Mouse (Mus musculus): ENCODE results near the gene Osbpl2.

The Osbpl2 gene

DNA sequence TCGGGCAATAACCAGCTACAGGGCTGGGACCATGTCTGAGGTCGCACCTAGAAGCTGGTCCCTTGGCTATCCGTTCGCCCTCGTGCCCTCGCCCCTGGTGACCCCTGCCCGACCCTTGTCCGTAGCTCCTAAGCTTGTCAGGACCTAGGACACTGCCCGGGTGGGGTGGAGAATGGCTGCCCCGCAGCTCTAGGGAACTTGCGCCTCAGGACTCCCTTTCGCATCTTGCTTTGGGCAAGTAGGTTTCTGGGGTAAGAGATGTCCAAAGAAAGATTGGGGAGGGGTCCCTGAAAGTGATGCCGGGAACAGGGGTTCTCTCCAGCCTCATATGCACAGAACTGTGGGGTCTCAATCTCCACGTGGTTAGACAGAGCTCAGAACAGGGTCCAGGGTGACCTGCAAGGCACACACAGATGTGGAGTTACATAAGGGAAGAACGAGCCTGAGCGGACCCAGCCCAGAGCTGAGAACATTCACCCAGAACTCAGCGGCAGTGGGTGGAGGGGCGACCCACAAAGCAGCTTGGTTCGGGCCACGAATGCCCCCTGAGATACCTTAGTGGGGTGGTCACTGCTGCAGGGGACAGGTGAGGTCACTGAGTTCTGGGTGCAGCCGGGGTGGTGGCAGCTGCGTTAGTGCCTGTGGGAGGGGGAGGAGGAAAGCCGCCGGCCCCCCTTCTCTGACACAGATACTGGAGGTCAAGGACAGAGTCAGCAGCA lies 14.3 kb upstream of the Osbpl2 start:
- CTCF ChIA-PET: interaction anchor here (1.1 kb wide), 1 partner anchor 13 kb away, joined by 8 read pairs; no protein-coding TSS in a partner anchor

DNA sequence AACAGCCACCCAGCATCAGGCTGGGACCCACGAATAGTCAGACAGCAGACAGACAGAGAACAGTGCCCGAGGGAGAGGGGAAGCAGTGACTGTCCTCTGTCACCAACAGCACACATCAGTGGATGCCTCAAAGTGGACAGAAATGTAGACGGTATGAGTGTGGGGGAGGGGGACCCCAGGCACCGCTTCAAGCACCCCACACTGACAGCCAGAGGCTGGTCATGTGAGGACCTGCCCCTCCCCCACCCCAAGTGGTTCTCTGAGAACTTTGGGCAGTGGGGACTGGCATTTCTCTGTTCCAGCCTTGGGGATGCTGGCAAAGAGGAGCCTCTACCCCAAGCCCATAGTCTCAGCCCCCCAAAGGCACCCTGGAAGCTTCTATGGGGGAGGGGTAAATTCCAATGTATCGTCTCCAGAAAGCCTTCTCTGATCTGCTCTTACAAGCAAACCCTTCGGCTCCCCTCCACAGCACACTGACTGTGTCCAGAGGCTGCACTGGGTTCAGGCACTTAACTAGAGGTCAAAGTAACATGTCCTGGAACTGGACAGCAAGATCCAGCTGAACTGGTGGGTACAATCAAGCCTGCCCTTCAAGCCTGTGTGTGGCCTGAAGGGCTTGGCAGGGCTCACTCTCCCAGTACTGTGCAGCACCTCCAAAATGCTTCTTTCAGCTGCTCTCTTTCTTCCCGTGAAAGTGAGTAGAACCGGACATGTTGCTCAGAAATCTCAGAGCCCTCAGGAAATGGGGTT lies 13.5 kb upstream of the Osbpl2 start:
- CTCF ChIA-PET: no interaction called here

DNA sequence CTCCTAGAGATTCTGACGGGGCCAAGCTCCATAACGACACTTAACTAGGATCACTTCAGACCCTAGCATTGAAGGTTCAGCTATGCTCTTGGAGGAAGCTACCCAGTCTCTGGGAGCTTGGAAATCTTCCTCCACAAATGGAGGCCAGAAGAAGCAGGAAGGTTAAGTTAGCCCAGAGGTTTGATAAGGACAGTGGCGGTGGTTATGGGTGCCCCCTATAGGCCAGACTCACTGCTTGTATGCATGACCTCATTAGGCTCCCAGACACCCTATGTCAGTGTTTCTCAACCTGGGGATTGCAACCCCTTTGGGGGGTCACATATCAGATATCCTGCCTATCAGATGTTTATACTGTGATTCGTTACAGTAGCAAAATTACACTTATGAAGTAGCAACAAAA lies 12.0 kb upstream of the Osbpl2 start:
- CTCF ChIA-PET: no interaction called here

DNA sequence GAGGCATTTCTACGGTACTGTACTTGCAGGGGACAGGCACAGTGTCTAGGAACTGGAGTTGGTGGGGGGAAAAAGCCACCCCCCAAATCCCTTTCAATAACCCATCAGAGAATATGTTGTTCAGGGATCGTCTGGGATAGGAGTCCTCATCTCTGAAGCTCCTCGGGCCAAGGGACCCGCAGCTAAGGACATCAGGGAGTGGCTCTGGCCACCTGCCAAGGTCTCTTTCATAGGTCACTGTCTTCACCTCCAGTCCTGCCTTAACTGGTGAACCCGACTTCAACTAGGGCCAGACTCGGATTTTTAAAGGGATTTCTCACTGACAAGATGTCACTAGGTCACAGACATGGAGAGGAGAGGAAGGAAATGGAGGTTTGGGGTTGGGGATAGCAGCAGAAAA lies 10.8 kb upstream of the Osbpl2 start:
- CTCF ChIA-PET: no interaction called here

- CTCF ChIA-PET: no interaction called here
Measured at GRCm38 (mm10) chr2:180113909-180114890, 4.9 kb upstream of the Osbpl2 start.

DNA sequence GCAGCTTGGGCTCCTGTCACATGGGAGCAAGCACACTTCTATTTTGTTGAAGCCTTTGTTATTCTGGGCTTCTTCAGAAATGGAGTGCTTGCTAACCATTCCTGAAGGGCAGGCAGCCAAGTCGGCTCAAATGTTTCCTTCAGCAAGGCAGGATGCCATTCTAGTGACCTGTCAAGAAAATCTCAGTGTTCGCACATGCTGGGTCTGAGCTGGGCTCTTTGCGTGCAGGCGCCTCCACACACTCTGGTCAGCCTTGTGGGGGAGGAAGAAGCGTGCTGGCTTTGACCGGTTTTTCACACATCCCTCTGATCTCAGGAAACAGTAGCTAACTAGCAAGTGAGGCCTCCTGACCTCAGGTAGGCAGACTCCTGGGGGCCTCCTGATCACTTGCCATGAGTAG lies 3.8 kb upstream of the Osbpl2 start:
- CTCF ChIA-PET: no interaction called here

GRCm38 (mm10) chr2:180116081-180116493 lies 3.0 kb upstream of the Osbpl2 start:
- CTCF ChIA-PET: no interaction called here

- CTCF ChIA-PET: interaction anchor here (2.6 kb wide), 1 partner anchor 12 kb away, joined by 8 read pairs; the partner anchor contains the start of gene Hrh3
Measured at GRCm38 (mm10) chr2:180116741-180117484, 2.2 kb upstream of the Osbpl2 start.

DNA sequence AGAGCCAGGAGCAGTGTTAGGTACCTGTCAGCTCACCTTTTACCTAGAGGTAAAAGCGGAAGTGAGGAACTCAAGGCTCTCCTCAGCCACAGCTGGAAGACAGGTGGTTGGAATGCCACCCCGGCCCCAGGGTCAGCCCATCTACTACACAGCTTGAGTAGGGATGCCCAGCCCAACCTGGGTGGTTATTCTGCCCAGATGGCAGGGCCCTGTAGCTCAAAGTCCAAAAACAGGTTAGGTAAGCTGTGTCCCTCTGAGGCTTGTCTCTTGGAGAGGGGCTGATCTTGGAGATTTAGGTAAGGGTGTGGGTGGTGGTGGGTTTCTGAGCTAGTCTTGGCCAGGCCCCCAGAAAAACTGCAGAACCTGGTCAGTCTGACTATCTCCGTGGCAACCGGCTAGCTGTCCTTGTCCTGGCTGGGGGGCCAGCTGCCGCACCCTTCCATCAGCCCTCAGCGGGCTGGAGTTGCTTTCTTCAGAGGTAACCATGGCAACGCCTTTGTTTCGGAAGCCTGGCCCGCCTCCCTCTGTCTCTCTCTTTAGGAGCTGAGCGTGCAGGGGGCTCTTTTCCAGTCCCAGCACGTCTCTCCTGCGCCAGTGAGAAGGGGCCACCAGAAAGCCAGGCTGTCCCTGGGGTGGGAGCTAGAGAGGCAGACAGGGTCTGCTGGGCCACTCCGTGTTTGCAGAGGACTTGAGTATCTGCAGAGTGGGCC lies 1.5 kb upstream of the Osbpl2 start:
- CTCF ChIA-PET: interaction anchor here (0.6 to 2.6 kb wide), 2 partner anchors 13 to 1423 kb away, joined by 8 to 16 read pairs; partner anchors contain the start of gene Hrh3

GRCm38 (mm10) chr2:180119439-180120291 lies 559 bp downstream of the Osbpl2 start:
- CTCF ChIA-PET: no interaction called here

GRCm38 (mm10) chr2:180120292-180120761 lies 1.2 kb downstream of the Osbpl2 start:
- CTCF ChIA-PET: no interaction called here

DNA sequence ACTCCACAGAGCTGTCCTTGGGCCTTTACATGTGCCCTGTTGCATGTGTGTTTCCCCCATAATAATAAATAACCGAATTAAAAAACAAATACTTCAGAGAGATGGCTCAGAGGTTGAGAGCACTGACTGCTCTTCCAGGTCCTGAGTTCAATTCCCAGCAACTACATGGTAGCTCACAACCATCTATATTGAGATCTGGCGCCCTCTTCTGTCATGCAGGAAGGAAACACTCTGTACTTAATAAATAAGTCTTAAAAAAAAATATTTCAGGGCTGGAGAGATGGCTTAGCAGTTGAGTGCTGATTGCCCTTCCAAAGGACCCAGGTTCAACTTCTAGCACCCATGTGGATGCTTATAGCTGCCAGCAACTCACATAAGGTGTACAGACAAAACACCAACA lies 5.1 kb downstream of the Osbpl2 start:
- CTCF ChIA-PET: no interaction called here

DNA sequence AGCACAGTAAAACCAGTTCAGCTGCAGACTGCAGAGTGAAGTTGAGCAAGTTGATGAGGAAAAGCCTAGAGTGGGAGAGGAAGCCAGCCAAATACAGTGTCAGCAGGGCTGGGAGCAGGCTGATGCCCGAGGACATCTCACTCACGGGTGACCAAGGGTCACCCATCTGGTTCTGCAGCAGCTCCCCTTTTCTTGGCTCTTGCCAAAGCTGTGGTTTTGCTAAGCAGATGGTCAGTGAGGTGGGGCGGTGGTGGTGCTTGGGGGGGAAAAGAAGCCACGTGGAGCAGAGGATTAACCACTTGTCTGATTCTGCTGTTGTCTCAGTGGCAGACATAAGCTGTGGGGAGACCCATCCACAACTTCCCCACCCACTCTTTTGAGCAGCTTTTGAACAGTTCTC lies 7.1 kb downstream of the Osbpl2 start:
- CTCF ChIA-PET: no interaction called here

DNA sequence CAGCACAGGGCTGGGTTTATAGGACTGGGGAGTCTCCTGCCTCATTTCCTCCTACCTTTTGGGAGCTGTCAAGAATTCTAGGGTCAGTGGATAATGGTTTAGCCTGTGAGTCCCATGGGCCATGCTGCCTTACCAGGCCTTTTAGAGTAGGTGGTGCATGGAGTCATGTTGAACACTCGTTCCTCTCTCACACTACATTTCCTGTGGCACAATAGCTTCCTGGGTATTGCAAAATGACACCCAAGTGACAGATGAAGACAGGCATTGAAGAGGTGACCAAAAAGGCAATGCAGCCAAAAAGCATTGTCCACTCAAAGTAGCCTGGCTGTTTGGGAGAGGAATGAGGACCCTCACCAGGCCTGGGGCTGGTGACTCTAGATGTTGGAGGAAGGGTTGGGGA lies 8.6 kb downstream of the Osbpl2 start:
- CTCF ChIA-PET: no interaction called here

DNA sequence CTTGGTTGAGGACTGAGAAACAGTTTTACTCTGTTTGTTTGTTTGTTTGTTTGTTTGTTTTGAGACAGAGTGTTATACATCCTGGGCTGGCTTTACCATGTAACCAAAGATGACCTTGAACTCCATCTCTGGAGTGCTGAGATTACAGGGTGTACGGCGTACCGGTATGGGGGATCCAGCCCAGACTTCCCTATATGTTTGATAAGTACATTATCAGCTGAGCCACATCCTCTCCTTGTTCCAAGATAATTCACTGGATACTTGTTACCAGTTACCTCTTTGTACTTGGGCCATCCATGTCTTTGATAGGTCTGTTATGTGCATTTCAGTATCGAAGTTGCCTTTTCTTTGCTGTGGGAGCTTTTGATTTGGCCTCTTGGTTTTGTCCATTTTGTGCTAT lies 14.1 kb downstream of the Osbpl2 start:
- CTCF ChIA-PET: interaction anchor here (0.5 kb wide), 1 partner anchor 16 kb away, joined by 3 read pairs; no protein-coding TSS in a partner anchor

GRCm38 (mm10) chr2:180133911-180134310 lies 14.8 kb downstream of the Osbpl2 start:
- CTCF ChIA-PET: interaction anchor here (0.5 kb wide), 1 partner anchor 119 kb away, joined by 3 read pairs; no protein-coding TSS in a partner anchor

DNA sequence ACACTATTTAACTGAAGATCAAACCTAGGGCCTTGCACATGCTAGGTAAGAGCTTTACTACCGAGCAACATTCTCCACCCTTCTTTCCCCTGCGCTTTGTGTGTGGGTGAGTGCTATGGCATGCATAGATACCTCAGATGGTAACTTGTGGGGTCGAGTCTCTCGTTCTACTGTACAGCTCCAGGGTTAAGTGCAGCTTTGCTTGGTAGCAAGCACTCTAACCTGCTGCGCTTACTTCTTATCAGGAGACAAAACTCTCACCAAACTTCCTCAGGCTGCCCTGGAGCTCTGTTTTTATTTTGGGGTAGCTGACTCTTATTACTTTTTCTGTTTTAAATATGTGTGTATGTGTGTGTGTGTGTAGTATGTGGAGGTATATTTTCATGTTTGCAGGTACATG lies 16.3 kb downstream of the Osbpl2 start:
- CTCF ChIA-PET: no interaction called here

- CTCF ChIA-PET: no interaction called here
Measured at GRCm38 (mm10) chr2:180146091-180146490, 27.0 kb downstream of the Osbpl2 start.

GRCm38 (mm10) chr2:180147379-180147778 lies 28.3 kb downstream of the Osbpl2 start:
- CTCF ChIA-PET: no interaction called here

GRCm38 (mm10) chr2:180148551-180148950 lies 29.4 kb downstream of the Osbpl2 start:
- CTCF ChIA-PET: no interaction called here
